Mouse (Mus musculus) intestine, embryonic 15.5 days (tissue): ENCODE data around the gene Prl4a1. TPM values are rescaled to one million over a fixed set of nuclear protein-coding genes. Genes with fewer than 3 reads are reported as not detected.
"Not testable (repeated sequence)": the region's sequence is repeated elsewhere in the genome, so short reads cannot be mapped to it uniquely, and the experiment has no call there.

Experiments used
- ATAC-seq: fragments of 200-750 bp; cut with Nextera tagmentation; 2 replicates; pipeline ENCODE4 v1.8.0; 2017; ENCODE audit warnings: moderate TSS enrichment, moderate library complexity
- H3K27ac ChIP-seq: fragments of 300-500 bp; sonication (generic); 2 replicates; pipeline ENCODE4 v1.5.1; 2015; ENCODE audit warnings: mild to moderate bottlenecking, inconsistent platforms
- H3K27me3 ChIP-seq: fragments of 300-500 bp; sonication (generic); replicated peaks from 2 replicates; pipeline ENCODE4 v1.6.1; 2015; ENCODE audit warnings: inconsistent platforms
- H3K36me3 ChIP-seq: fragments of 300-500 bp; sonication (generic); 2 replicates; pipeline ENCODE4 v1.6.1; 2015; ENCODE audit warnings: inconsistent platforms
- H3K4me1 ChIP-seq: fragments of 300-500 bp; sonication (generic); replicated peaks from 2 replicates; pipeline ENCODE4 v1.6.1; 2015; ENCODE audit warnings: inconsistent platforms
- H3K4me2 ChIP-seq: fragments of 300-500 bp; sonication (generic); replicated peaks from 2 replicates; pipeline ENCODE4 v1.6.1; 2015; ENCODE audit warnings: mild to moderate bottlenecking, inconsistent platforms
- H3K4me3 ChIP-seq: fragments of 300-500 bp; sonication (generic); replicated peaks from 2 replicates; pipeline ENCODE4 v1.5.1; 2015; ENCODE audit warnings: inconsistent platforms
- H3K9ac ChIP-seq: fragments of 300-500 bp; sonication (generic); 2 replicates; pipeline ENCODE4 v1.6.1; 2015; ENCODE audit warnings: inconsistent platforms
- H3K9me3 ChIP-seq: fragments of 300-500 bp; sonication (generic); 2 replicates; pipeline ENCODE4 v1.6.1; 2016; ENCODE audit warnings: inconsistent platforms
- WGBS: fragments of 180-500 bp; shearing (Covaris S2); methylation state at CpG from one replicate; pipeline ENCODE4 v1.1.7; 2015; 5-methylcytosine and 5-hydroxymethylcytosine counted together
- polyA plus RNA-seq: library from polyadenylated mRNA; unstranded; fragments of >200 nt; fragmentation: Nextera tagmentation; extraction: Ambion mirVana; gene quantifications from 2 replicates; pipeline ENCODE4 v1.2.1, GENCODE M21; 2015

The Prl4a1 gene
- polyA plus RNA-seq: not detected in 2 replicates

DNA sequence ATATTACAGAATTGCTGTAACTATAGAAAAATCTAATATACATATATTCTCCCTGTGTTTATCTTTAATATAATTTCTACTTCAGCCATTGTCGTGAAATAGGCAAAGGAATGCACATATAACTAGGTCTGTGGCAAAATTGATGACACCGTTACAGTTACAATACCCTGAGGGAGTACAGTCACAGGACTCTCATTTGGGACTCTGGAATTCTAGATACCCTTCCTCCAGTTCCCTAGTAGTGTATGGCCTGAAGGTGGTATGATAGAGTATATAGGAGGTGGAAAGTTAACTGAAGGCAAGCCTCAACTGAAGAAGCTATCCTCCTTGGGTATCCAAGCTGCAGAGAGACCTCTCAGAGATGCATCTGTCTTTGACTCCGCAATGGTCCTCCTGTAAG, at the start of gene Prl4a1:
Gene Prl4a1 (plus strand): TSS at position 301 of the 400 bp plus-strand sequence.
- Histone ChIP-seq H3K9ac (no peak within 1 kb of the TSS), H3K4me2 (no peak within 1 kb of the TSS), H3K27ac (no peak within 1 kb of the TSS), H3K27me3 (no peaks in the 10 kb centered on the region), H3K9me3 (no peaks in the 10 kb centered on the region), H3K36me3 (no peaks in the 10 kb centered on the region), H3K4me1 (no peaks in the 10 kb centered on the region), H3K4me3 (no peak within 1 kb of the TSS)
- WGBS: 85% methylated on average over 3 of the region's 3 CpGs
- ATAC-seq: no peak

DNA sequence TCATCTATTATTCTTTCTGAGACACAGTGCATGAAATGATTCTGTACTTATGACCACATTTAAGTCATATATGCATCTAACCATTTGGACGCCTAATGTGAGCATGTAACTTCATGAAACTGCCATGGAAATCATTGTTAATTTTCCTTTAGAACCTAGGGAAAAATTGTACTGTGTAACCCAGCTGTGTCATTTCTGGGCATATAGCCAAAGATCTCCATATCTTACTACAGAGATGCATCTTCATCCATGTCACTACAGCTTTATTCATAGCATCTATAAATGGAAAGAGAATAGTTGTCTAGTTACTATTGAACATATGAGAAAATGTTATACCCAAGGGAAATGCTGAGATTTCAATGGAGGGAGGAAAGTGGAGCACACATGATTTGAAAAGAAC, 43.1 kb upstream of the Prl4a1 start:
- WGBS: 67% methylated on average over 1 of the region's 1 CpGs
- Histone ChIP-seq H3K4me2 (no peak overlapping the region), H3K9ac (no peak overlapping the region), H3K27ac (no peak overlapping the region), H3K4me1 (no peaks in the 10 kb centered on the region), H3K9me3 (no peaks in the 10 kb centered on the region), H3K27me3 (no peaks in the 10 kb centered on the region), H3K36me3 (no peaks in the 10 kb centered on the region), H3K4me3 (no peak overlapping the region)
- no peak for ATAC-seq

DNA sequence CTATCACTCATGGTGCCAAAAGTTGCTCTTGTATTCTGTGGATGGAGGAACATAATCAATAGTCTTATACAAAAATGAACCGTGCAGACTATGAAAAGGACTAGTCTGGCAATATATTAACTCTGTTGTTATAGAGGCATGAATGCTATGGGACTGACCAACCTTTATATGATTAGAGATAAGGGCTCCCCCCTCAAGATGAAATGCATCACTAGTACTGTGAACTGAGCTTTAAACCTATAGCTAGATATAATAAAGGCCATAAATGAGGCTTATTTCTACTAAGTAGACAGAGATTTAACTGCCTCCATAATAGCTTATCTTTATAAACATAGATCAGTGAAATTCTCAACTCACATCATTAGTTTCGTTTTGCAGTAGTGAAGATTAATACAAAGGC, 41.7 kb upstream of the Prl4a1 start:
- not testable (repeated sequence) for H3K9ac ChIP-seq, H3K4me2 ChIP-seq, H3K27me3 ChIP-seq, H3K36me3 ChIP-seq, H3K27ac ChIP-seq, H3K4me1 ChIP-seq, H3K9me3 ChIP-seq, H3K4me3 ChIP-seq
- 59% methylated on average over 2 of the region's 2 CpGs for WGBS
- peak; percentile 68 for ATAC-seq

DNA sequence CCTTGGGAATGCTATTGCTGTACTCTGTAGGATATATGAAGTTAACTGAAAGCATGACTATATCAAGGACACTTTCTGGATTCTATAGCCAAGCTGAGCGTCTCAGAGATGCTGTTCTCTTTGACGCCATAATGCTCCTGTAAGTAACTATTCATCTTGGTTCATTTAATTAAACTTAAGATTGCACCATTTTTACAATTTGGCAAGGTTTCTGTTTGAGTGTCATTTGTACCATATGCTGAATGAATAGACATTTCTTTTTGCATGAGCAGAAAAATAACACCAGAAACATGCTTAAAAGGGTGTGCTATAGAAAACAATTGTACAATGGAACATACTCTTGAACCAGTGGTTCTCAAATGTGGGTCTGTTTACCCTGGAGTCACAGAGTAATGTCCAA, 38.4 kb upstream of the Prl4a1 start:
- Histone ChIP-seq H3K9me3 (no peaks in the 10 kb centered on the region), H3K36me3 (no peaks in the 10 kb centered on the region), H3K27me3 (no peaks in the 10 kb centered on the region), H3K4me3 (no peak overlapping the region), H3K9ac (no peak overlapping the region), H3K27ac (no peak overlapping the region), H3K4me1 (no peaks in the 10 kb centered on the region), H3K4me2 (no peak overlapping the region)
- WGBS: 87% methylated on average over 2 of the region's 2 CpGs
- no peak for ATAC-seq

DNA sequence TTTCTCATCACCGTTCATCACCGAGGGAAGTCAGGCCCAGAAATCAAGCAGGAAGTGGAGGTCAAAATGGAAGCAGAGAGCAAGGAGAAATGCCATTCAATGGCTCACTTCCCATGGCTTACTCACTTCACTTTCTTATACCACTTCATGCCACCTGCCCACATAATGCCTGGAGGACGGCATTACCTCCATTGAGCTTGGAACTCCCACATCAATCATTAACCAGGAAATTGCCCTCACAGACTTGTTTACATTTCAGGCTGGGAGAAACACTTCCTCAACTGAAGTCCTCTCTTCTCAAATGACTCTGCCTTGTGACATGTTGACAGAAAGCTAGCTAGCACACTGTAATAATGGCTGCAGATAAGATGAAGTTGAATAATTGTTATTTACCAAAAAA, 19.5 kb upstream of the Prl4a1 start:
- not testable (repeated sequence) for H3K4me3 ChIP-seq, H3K9me3 ChIP-seq, H3K36me3 ChIP-seq, H3K4me1 ChIP-seq, H3K4me2 ChIP-seq, H3K9ac ChIP-seq, H3K27ac ChIP-seq, H3K27me3 ChIP-seq
- 67% methylated on average over 3 of the region's 3 CpGs for WGBS
- peak; percentile 96 for ATAC-seq

DNA sequence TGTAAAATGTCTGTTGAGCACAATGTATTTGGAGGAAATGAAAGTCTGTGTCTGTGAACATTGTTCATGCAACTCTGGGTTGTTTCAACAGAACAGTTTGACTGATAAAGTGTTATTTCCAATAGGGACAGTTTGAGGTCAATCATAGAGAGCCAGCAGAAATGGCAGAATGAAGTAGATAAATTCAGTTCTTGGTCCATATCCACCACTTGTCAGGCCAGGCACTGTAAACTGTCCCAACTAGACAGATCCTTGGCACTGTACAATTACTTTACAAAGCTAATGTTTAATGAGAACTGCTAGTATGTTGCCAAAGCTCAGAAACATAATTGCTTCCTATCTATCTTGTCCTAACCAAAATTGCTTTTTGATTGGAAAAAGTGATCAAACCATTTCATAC, 13.3 kb downstream of the Prl4a1 start:
- H3K27ac ChIP-seq: no peak overlapping the region
- no peak for ATAC-seq
- H3K9me3 ChIP-seq: no peaks in the 10 kb centered on the region
- no peak overlapping the region for H3K4me2 ChIP-seq
- H3K27me3 ChIP-seq: no peaks in the 10 kb centered on the region
- H3K4me1 ChIP-seq: no peaks in the 10 kb centered on the region
- no peak overlapping the region for H3K9ac ChIP-seq
- H3K36me3 ChIP-seq: no peaks in the 10 kb centered on the region
- H3K4me3 ChIP-seq: no peak overlapping the region

DNA sequence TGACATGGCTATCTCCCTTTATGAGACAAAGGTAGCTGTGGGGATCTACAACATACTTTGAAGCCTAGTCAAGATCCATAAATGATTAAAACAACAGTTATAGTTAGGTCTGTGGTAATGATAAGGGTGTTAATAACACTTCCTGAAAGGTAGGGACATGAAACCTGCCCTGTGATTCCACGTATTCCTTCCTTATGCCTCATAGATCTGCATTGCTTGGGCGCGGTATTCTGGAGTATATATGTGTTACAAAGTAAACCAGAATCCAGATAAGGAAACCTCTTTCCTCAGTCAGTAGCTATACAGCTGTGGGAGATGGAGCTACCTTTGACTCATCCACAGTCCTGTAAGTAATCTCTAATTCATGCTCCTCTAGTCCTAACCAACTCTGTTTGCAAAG, 53.3 kb downstream of the Prl4a1 start:
- Histone ChIP-seq H3K9ac (no peak overlapping the region), H3K4me3 (no peak overlapping the region), H3K9me3 (no peaks in the 10 kb centered on the region), H3K4me1 (no peaks in the 10 kb centered on the region), H3K27ac (no peak overlapping the region), H3K4me2 (no peak overlapping the region), H3K36me3 (no peaks in the 10 kb centered on the region), H3K27me3 (no peaks in the 10 kb centered on the region)
- 83% methylated on average over 3 of the region's 3 CpGs for WGBS
- peak; percentile 69 for ATAC-seq

Other genes starting within 250 kb of the Prl4a1 start
- gene Prl7c1, start 235.4 kb upstream of the Prl4a1 start, polyA plus RNA-seq: not detected in 2 replicates
- not detected in 2 replicates for gene Prl2a1, start 214.6 kb upstream of the Prl4a1 start, polyA plus RNA-seq
- not detected in 2 replicates for gene Prl2c1, start 166.9 kb upstream of the Prl4a1 start, polyA plus RNA-seq
- not detected in 2 replicates for gene Prl5a1, start 126.3 kb downstream of the Prl4a1 start, polyA plus RNA-seq
- gene Gm11361, start 241.3 kb downstream of the Prl4a1 start, polyA plus RNA-seq: 9.8 and 12.7 TPM in 2 replicates